Mouse (Mus musculus) neural tube, embryonic 12.5 days (tissue): Measurements from ENCODE around the gene Esrrg. TPM values are rescaled to one million over a fixed set of nuclear protein-coding genes. Genes with fewer than 3 reads are reported as not detected.

ENCODE experiments used
- ATAC-seq: fragments of 200-750 bp; cut with Nextera tagmentation; 2 replicates; pipeline ENCODE4 v1.8.0; 2017; ENCODE audit warnings: low read depth, mild to moderate bottlenecking, moderate TSS enrichment, moderate library complexity; ENCODE audit not compliant: low FRiP score
- H3K27ac ChIP-seq: fragments of 300-500 bp; sonication (generic); 2 replicates; pipeline ENCODE4 v1.5.1; 2016
- H3K27me3 ChIP-seq: fragments of 300-500 bp; sonication (generic); replicated peaks from 2 replicates; pipeline ENCODE4 v1.6.1; 2016; ENCODE audit warnings: mild to moderate bottlenecking
- H3K36me3 ChIP-seq: fragments of 300-500 bp; sonication (generic); 2 replicates; pipeline ENCODE4 v1.6.1; 2016; ENCODE audit warnings: mild to moderate bottlenecking
- H3K4me1 ChIP-seq: fragments of 300-500 bp; sonication (generic); 2 replicates; pipeline ENCODE4 v1.6.1; 2016
- H3K4me2 ChIP-seq: fragments of 300-500 bp; sonication (generic); replicated peaks from 2 replicates; pipeline ENCODE4 v1.6.1; 2016; ENCODE audit warnings: mild to moderate bottlenecking
- H3K4me3 ChIP-seq: fragments of 300-500 bp; sonication (generic); 2 replicates; pipeline ENCODE4 v1.5.1; 2016
- H3K9ac ChIP-seq: fragments of 300-500 bp; sonication (generic); 2 replicates; pipeline ENCODE4 v1.6.1; 2016; ENCODE audit warnings: mild to moderate bottlenecking
- H3K9me3 ChIP-seq: fragments of 300-500 bp; sonication (generic); 2 replicates; pipeline ENCODE4 v1.6.1; 2016; ENCODE audit warnings: mild to moderate bottlenecking
- WGBS: fragments of 180-500 bp; shearing (Covaris S2); methylation state at CpG from one replicate; pipeline ENCODE4 v1.1.7; 2016; 5-methylcytosine and 5-hydroxymethylcytosine counted together
- polyA plus RNA-seq: library from polyadenylated mRNA; unstranded; fragments of >200 nt; fragmentation: Nextera tagmentation; extraction: Ambion mirVana; gene quantifications from 2 replicates; pipeline ENCODE4 v1.2.1, GENCODE M21; 2016

Gene Esrrg
- polyA plus RNA-seq, 1 experiment from 2014 or later = 17.8 TPM

DNA sequence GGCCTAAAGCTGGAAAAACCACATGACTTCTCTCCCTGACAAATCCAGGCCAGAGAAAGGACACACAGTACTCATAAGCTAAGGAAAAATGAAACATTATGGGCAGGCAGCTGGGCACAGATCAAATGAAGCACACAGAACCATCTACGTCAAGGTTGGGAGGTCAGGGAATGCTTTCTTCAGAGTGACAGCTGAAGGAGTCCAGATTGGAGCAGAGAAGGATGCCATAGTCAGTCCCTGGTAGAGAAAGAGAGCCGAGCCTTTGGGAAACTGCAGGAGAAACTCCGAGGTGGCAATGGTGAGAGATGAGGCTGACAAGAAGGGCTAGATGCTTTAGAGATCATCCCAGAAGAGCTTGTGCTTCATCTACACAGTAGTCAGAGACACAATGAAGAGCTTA, 485.1 kb downstream of the Esrrg start:
- Histone ChIP-seq H3K9me3 (no peaks in the 10 kb centered on the region), H3K9ac (no peak overlapping the region), H3K36me3 (no peaks in the 10 kb centered on the region), H3K4me1 (no peaks in the 10 kb centered on the region), H3K4me3 (no peak overlapping the region), H3K4me2 (no peak overlapping the region), H3K27ac (no peak overlapping the region), H3K27me3 (no peaks in the 10 kb centered on the region)
- ATAC-seq = no peak
- WGBS = 91% methylated on average over 3 of the region's 3 CpGs

DNA sequence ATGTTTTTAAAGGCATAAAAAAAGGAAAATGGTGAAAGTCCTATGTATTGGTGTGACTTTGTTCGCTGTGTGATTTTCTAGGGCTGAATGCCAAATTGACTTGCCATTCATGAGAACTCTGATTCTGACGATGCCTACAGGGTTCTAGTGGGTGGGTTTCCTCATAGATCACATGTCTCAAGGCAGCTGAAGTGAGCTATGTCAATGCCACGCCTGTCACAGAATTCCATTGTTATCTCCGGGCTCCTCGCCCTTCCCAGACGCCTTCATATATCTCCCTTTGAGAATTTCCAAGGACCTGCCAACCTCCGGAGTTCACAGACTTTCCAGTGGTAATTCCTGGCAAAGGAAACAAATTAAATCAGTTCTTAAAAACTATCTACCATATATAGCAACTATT, 493.2 kb downstream of the Esrrg start:
- 23% methylated on average over 7 of the region's 7 CpGs for WGBS
- H3K4me1 ChIP-seq = no peaks in the 10 kb centered on the region
- no peaks in the 10 kb centered on the region for H3K27me3 ChIP-seq
- peak; percentile 53; the same call in 1 of the 2 replicates for ATAC-seq
- H3K36me3 ChIP-seq = no peaks in the 10 kb centered on the region
- H3K27ac ChIP-seq = no peak overlapping the region
- H3K9me3 ChIP-seq = no peaks in the 10 kb centered on the region
- H3K4me2 ChIP-seq = no peak overlapping the region
- H3K4me3 ChIP-seq = no peak overlapping the region
- no peak overlapping the region for H3K9ac ChIP-seq

DNA sequence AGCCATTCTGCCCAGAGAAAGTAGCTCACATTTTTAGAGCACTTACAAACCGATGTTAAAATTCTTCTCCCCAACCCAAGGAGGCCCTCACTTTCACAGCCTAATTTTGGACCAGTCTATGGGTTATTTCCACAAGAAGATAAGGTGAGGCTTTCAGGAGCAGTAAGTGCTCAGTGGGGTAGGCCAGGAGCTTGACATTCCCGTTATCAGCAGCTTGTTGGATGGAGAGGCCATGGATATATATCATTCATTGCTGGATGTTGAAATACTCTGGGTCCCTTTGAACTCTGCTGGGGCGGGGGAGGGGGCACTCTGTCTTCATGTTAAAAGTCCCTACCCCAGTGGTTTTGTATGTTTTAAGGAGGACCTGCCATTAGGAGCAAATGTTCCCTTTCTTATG, 494.6 kb downstream of the Esrrg start:
- no peak overlapping the region for H3K4me2 ChIP-seq
- H3K27ac ChIP-seq = no peak overlapping the region
- no peak overlapping the region for H3K9ac ChIP-seq
- WGBS = 55% methylated on average over 3 of the region's 3 CpGs
- H3K4me3 ChIP-seq = no peak overlapping the region
- ATAC-seq = no peak
- H3K27me3 ChIP-seq = no peaks in the 10 kb centered on the region
- no peaks in the 10 kb centered on the region for H3K4me1 ChIP-seq
- no peaks in the 10 kb centered on the region for H3K9me3 ChIP-seq
- H3K36me3 ChIP-seq = no peaks in the 10 kb centered on the region

DNA sequence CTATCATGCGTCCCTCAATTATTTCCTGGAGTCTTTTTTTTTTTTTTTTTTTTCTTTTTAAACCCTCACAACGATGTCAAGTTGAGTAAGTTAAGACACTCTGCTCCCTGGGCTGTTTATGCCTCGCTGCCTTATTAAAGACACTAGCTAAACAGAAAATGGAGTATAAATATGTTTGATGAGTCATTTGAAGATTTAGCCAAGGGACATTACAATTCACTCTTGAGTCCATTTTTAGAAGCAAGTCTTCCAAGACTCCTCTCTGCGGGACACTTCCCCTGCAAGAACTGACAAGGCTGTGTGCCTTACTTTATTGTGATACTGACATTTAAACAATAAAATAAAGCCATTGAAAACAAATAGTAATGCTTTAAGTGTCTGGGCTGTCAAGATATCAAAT, 496.9 kb downstream of the Esrrg start:
- Histone ChIP-seq H3K4me3 (no peak overlapping the region), H3K27me3 (no peaks in the 10 kb centered on the region), H3K36me3 (no peaks in the 10 kb centered on the region), H3K4me1 (no peaks in the 10 kb centered on the region), H3K4me2 (no peak overlapping the region), H3K27ac (no peak overlapping the region), H3K9me3 (no peaks in the 10 kb centered on the region), H3K9ac (no peak overlapping the region)
- WGBS = 75% methylated on average over 4 of the region's 4 CpGs
- no peak for ATAC-seq

DNA sequence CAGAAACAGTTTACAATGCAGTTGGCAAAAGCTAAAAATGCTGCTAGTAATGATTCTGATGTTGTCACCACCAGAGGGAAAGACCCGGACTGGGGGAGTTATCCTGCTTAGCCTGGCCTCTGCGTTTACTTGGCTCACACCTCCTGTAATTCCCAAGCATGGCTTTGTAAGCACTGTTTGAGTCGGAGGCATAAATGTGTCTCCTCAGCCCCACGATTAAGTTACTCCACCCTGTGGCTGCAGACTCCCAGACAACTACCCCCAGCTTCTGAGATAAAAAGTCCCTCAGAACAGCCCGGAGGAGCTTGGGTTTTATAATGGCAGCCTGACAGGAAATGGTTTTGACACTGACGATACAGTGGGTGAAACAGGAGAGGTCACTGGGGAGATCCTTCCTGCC, 499.4 kb downstream of the Esrrg start:
- Histone ChIP-seq H3K9me3 (no peaks in the 10 kb centered on the region), H3K4me2 (no peak overlapping the region), H3K27me3 (no peaks in the 10 kb centered on the region), H3K36me3 (no peaks in the 10 kb centered on the region), H3K4me3 (no peak overlapping the region), H3K27ac (no peak overlapping the region), H3K9ac (no peak overlapping the region), H3K4me1 (no peaks in the 10 kb centered on the region)
- ATAC-seq = no peak
- 41% methylated on average over 6 of the region's 6 CpGs for WGBS

DNA sequence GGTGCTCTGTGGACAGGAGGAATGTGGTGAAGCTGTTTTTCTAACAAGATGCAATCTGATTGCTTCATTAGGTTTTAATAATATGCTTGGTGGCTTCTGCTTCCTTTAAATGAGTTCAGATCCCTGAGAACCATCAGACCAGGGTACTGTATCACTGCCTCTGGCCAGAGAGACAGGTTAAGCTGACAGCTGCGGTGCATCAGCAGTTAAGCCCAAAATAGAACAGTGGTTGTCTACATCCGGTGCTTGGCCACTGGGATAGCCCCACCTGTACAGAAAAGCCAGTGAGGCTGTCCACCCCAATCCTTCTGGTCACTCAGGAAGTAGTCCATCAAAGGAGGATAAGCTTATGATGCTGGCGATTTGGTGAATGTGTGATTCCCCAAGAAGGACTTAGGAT, 503.0 kb downstream of the Esrrg start:
- 88% methylated on average over 3 of the region's 3 CpGs for WGBS
- no peak for ATAC-seq
- no peaks in the 10 kb centered on the region for H3K27me3 ChIP-seq
- no peak overlapping the region for H3K4me3 ChIP-seq
- H3K9me3 ChIP-seq = no peaks in the 10 kb centered on the region
- no peak overlapping the region for H3K4me2 ChIP-seq
- no peaks in the 10 kb centered on the region for H3K4me1 ChIP-seq
- H3K36me3 ChIP-seq = no peaks in the 10 kb centered on the region
- no peak overlapping the region for H3K27ac ChIP-seq
- H3K9ac ChIP-seq = no peak overlapping the region

DNA sequence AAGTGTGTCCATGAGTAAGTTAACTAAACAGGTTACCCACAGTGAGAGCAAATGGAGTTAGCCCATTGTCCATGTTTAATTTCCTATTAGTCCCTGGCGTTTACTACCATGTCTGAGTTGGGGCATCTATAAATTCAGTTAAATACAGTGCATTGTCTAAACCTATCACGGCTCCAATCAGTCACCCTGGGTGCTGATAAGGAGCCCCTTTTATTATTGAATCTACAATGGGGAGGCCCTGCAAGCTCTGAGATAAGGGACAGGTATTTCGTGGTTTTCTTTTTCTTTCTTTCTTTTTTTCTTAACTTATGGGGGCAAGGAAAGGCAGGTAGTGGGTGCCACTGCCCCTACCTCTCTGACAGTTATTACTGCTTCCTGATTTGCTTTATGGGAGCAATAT, 504.6 kb downstream of the Esrrg start:
- Histone ChIP-seq H3K36me3 (no peaks in the 10 kb centered on the region), H3K27ac (no peak overlapping the region), H3K4me1 (peaks cover 1% of the 10 kb centered on the region; the same call in 1 of the 2 replicates), H3K9ac (no peak overlapping the region), H3K4me2 (no peak overlapping the region), H3K4me3 (no peak overlapping the region), H3K9me3 (no peaks in the 10 kb centered on the region), H3K27me3 (no peaks in the 10 kb centered on the region)
- no peak for ATAC-seq
- WGBS = 65% methylated on average over 3 of the region's 3 CpGs

DNA sequence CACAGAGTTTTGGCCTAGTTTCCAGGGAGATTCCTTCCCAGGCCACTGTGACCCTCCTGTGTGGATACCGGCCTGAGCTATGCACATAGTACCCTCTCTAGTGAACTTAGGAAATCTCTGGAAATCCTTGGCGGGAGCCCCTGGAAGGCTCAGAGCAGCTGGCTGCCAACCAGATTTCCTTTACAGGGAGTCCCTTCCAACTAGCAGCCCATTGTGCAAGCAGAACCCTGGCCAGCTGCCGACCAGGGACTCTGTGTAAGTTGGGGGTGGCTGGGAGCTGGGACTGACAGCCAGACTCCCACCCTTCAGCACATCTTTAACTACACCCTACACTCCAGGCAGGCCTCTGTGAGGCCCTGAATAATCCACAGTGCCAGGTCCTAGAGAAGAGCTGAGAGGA, 509.5 kb downstream of the Esrrg start:
- WGBS = 51% methylated on average over 3 of the region's 3 CpGs
- no peak for ATAC-seq

DNA sequence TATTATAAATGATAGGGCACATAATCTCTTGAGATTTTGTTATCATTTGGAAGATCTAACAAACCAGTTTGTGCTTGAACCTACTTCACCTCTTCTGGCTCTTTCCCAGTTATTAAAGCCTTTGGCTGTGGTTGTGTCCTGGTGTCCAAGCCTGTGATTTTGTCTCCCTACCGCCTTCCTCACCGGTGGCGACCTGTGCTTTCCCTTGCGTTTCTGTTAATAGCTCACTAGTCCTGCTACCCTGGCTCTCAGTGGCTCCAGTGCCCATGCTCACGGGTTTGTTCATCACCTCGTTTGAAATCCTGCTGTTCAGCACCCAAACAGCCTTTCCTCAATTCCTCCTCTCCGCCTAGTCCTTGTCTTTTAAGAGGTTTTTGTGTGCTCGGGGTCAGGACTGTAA, 511.2 kb downstream of the Esrrg start:
- peaks cover 3% of the 10 kb centered on the region; the same call in 1 of the 2 replicates for H3K4me1 ChIP-seq
- no peaks in the 10 kb centered on the region for H3K9me3 ChIP-seq
- no peak overlapping the region for H3K9ac ChIP-seq
- H3K27ac ChIP-seq = no peak overlapping the region
- no peaks in the 10 kb centered on the region for H3K27me3 ChIP-seq
- H3K4me3 ChIP-seq = no peak overlapping the region
- no peaks in the 10 kb centered on the region for H3K36me3 ChIP-seq
- no peak for ATAC-seq
- no peak overlapping the region for H3K4me2 ChIP-seq
- WGBS = 86% methylated on average over 8 of the region's 8 CpGs

More for the DNA sequence above, 509.5 kb downstream of the Esrrg start:
- H3K9me3 ChIP-seq = no peaks in the 10 kb centered on the region
- H3K9ac ChIP-seq = no peak overlapping the region
- H3K4me2 ChIP-seq = no peak overlapping the region
- no peak overlapping the region for H3K27ac ChIP-seq
- H3K4me1 ChIP-seq = peaks cover 3% of the 10 kb centered on the region; the same call in 1 of the 2 replicates
- no peaks in the 10 kb centered on the region for H3K36me3 ChIP-seq
- H3K4me3 ChIP-seq = no peak overlapping the region
- no peaks in the 10 kb centered on the region for H3K27me3 ChIP-seq

DNA sequence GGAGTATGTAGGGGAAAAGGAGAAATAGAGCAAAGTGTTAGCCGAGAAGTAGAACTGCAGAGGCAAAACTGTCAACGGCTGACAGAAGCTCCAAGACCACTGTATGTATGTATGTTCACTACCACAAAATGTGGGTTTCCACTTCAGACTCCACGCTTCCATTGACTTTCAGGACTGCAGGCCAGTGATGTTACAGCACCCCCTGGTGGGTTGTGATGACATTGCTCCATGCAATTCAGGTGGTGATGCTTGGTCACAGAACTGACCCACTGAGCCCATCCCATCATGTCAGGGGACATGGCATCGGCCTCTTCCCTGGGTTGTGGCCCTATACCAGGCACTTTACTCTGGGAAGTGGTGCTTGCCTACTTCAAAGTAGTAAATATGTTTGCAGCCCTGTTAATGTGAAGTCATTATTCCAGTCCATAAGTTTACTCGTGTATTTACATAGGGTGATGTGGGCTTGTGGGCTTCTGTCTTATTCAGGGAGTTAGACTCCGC, 517.0 kb downstream of the Esrrg start:
- Histone ChIP-seq H3K9me3 (no peaks in the 10 kb centered on the region), H3K4me3 (no peak overlapping the region), H3K27ac (no peak overlapping the region), H3K4me1 (no peaks in the 10 kb centered on the region), H3K4me2 (no peak overlapping the region), H3K9ac (no peak overlapping the region), H3K27me3 (no peaks in the 10 kb centered on the region), H3K36me3 (no peaks in the 10 kb centered on the region)
- ATAC-seq = no peak
- 94% methylated on average over 6 of the region's 6 CpGs for WGBS

DNA sequence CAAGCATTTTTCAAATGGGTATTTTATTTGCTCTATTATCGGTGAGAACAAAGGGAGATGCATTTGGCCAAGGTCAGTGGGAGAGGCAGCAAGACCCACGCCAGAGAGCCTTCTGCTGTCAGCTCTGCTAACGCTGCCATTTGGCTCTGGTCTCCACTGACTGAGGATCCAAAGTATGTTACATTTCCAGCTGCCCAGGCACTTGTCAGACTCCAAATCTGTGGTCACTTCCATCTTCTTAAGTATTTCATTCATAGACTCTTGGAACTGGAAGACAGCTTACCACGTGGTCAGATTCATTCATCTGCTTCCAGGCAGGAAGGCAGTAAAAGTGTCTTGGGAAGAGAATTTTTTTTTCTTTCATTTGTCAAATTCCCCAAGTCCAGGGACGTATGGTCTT, 527.5 kb downstream of the Esrrg start:
- H3K9me3 ChIP-seq = no peaks in the 10 kb centered on the region
- H3K9ac ChIP-seq = no peak overlapping the region
- no peak overlapping the region for H3K27ac ChIP-seq
- H3K4me2 ChIP-seq = no peak overlapping the region
- H3K4me3 ChIP-seq = no peak overlapping the region
- H3K36me3 ChIP-seq = no peaks in the 10 kb centered on the region
- no peak for ATAC-seq
- H3K27me3 ChIP-seq = no peaks in the 10 kb centered on the region
- no peaks in the 10 kb centered on the region for H3K4me1 ChIP-seq
- 56% methylated on average over 5 of the region's 5 CpGs for WGBS

DNA sequence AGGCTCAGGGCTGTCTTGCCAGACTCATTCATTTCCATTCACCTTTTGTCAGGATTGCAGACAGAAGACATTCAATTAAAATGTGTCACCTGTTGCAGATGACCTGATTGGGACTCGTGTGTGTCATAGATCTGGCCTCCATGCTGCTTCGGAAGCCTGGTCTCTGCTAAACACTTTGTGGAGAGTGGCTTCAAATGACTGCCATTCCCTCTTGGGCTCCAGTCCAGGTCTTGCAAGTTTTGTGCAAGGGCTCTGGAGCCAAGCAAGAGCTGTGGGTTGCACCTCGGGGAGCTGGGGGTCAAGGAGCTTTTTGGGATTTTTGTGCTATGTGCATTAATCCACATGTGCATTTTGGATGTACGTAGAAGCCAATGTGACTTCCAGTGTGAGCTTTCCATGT, 530.9 kb downstream of the Esrrg start:
- Histone ChIP-seq H3K27me3 (no peaks in the 10 kb centered on the region), H3K4me2 (no peak overlapping the region), H3K9me3 (no peaks in the 10 kb centered on the region), H3K4me1 (no peaks in the 10 kb centered on the region), H3K4me3 (no peak overlapping the region), H3K36me3 (no peaks in the 10 kb centered on the region), H3K27ac (no peak overlapping the region), H3K9ac (no peak overlapping the region)
- 49% methylated on average over 4 of the region's 4 CpGs for WGBS
- no peak for ATAC-seq

DNA sequence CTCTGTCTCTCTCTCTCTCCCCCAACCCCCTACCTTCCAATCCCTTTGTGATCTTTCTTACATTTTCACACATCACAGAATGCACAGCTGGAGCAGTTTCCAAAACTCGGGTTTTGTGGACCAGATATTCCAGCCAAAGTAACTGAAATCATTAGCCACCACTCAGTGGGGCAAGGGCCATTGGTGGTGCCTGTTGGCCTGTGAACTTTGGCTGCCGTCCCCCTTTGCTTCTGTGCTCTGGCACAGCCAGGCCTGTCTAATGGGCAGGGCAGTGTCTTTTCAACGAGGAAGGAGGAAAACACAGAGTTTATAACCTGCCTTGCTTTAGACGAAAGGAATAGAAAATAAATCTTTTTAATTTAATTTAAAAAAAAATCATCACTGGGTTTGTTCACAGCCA, 531.6 kb downstream of the Esrrg start:
- 63% methylated on average over 4 of the region's 4 CpGs for WGBS
- Histone ChIP-seq H3K27ac (no peak overlapping the region), H3K9ac (no peak overlapping the region), H3K4me3 (no peak overlapping the region), H3K4me2 (no peak overlapping the region), H3K36me3 (no peaks in the 10 kb centered on the region), H3K4me1 (no peaks in the 10 kb centered on the region), H3K27me3 (no peaks in the 10 kb centered on the region), H3K9me3 (no peaks in the 10 kb centered on the region)
- no peak for ATAC-seq
